In the genomic region with DNA sequence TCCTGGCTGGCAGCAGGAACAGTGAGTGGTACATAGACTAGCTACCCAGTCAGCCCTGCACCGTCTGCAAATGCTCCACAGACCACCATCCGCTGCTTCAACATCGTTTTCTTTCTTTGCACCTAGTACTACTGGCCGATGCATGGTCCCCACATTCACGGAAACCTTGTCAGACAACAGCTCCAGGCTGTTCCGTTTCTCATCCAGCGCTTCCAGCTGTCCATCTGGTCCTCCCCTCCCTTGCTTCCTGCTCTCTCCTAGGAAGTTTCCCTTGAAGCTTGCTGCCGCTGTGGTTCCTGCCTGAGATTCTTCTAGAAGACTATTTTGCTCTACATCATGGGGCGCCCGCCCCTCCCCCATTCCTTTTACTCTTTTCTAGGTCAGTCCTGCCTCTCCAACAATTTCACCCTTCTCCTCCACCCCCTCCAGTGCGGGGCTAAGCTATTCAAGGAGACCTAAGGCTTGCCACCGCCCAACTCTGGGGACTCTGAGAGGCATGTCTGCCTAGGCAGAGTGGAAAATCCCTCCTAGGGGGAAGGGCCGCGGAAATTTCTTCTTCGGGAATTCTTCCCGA, we compare ENCODE assay signal across 8 mouse cellular contexts. TPM values are rescaled to one million over a fixed set of nuclear protein-coding genes. Genes with fewer than 3 reads are reported as not detected.
DNase-seq lines count a peak whose midpoint lies in the region; ATAC-seq and TF ChIP-seq lines count a peak whose summit lies in the region.

No protein-coding gene starts in this region.

- ATAC-seq in forebrain, embryonic 11.5 days (replicated peaks; ENCODE audit: low FRiP score), result peak; percentile 53
- peak; percentile 81 for ATAC-seq in lung, embryonic 16.5 days (ENCODE audit: low read depth)

- intact Hi-C loops in heart, postnatal 36 days (cut with DNase I), result no loop called here

- TF ChIP-seq CTCF in layer of hippocampus, adult 2 months (conservative IDR thresholded peaks at IDR 0.05), result no peak

- peak overlapping the region; percentile 38; the same call in 1 of the 2 replicates for H3K4me2 ChIP-seq in forebrain, embryonic 11.5 days (ENCODE audit: low read depth, low read length, severe bottlenecking)
- peak overlapping the region; percentile 63 for H3K4me2 ChIP-seq in lung, embryonic 16.5 days (ENCODE audit: low read depth, low read length)

- peak overlapping the region; percentile 52 for H3K9ac ChIP-seq in forebrain, embryonic 11.5 days (ENCODE audit: low read length)
- H3K9ac ChIP-seq in lung, embryonic 16.5 days (ENCODE audit: low read length), result peak overlapping the region; percentile 45

- peaks cover 2% of the 10 kb centered on the region; the same call in 1 of the 2 replicates for H3K9me3 ChIP-seq in forebrain, embryonic 11.5 days (ENCODE audit: control insufficient read depth, low read length)
- no peaks in the 10 kb centered on the region for H3K9me3 ChIP-seq in lung, embryonic 16.5 days (ENCODE audit: control insufficient read depth, low read length)

- H3K4me1 ChIP-seq in brown adipose tissue, adult 24 weeks (ENCODE audit: control insufficient read depth, insufficient read depth, insufficient read length, low read length), result peaks cover 14% of the 10 kb centered on the region
- H3K4me1 ChIP-seq in forebrain, embryonic 11.5 days (replicated peaks; ENCODE audit: control insufficient read depth, insufficient read depth, low read length), result peaks cover 10% of the 10 kb centered on the region
- peaks cover 24% of the 10 kb centered on the region for H3K4me1 ChIP-seq in lung, embryonic 16.5 days (replicated peaks; ENCODE audit: control insufficient read depth, insufficient read depth, low read length)

- H3K27ac ChIP-seq in brown adipose tissue, adult 24 weeks (replicated peaks; ENCODE audit: low read depth, low read length), result peak overlapping the region; percentile 28
- no peak overlapping the region for H3K27ac ChIP-seq in forebrain, embryonic 11.5 days (ENCODE audit: low read depth, low read length)
- H3K27ac ChIP-seq in layer of hippocampus, adult 2 months, result peak overlapping the region; percentile 98
- H3K27ac ChIP-seq in lung, embryonic 16.5 days (ENCODE audit: low read length), result peak overlapping the region; percentile 79

- WGBS in forebrain, embryonic 11.5 days, result 3% methylated on average over 16 of the region's 16 CpGs
- 1% methylated on average over 16 of the region's 16 CpGs for WGBS in lung, embryonic 16.5 days

- no peaks in the 10 kb centered on the region for H3K27me3 ChIP-seq in forebrain, embryonic 11.5 days (ENCODE audit: control insufficient read depth, insufficient read depth, low read length)
- no peaks in the 10 kb centered on the region for H3K27me3 ChIP-seq in lung, embryonic 16.5 days (ENCODE audit: control insufficient read depth, insufficient read depth, low read depth, low read length)

- H3K4me3 ChIP-seq in brown adipose tissue, adult 24 weeks (ENCODE audit: insufficient read depth, low read depth, low read length), result peak overlapping the region; percentile 30
- H3K4me3 ChIP-seq in forebrain, embryonic 11.5 days (ENCODE audit: low read depth, low read length), result no peak overlapping the region
- H3K4me3 ChIP-seq in layer of hippocampus, adult 2 months, result peak overlapping the region; percentile 46
- peak overlapping the region; percentile 32 for H3K4me3 ChIP-seq in lung, embryonic 16.5 days (ENCODE audit: low read length)

- no peaks in the 10 kb centered on the region for H3K36me3 ChIP-seq in forebrain, embryonic 11.5 days (ENCODE audit: control insufficient read depth, insufficient read depth, low read length)
- H3K36me3 ChIP-seq in lung, embryonic 16.5 days (ENCODE audit: control insufficient read depth, insufficient read depth, low read length), result no peaks in the 10 kb centered on the region

- DNase-seq in NIH3T3 (ENCODE audit: low read depth), result peak; percentile 59
- peak; percentile 64 for DNase-seq in forebrain, embryonic 11.5 days (ENCODE audit: low spot score)
- DNase-seq in heart, postnatal 36 days, result peak; percentile 61 to 67
- DNase-seq in layer of hippocampus, adult 2 months (ENCODE audit: low spot score in 2 of 2), result peak; percentile 71 to 77
- peak; percentile 80 for DNase-seq in right cerebral cortex, postnatal 14 days
- no peak for DNase-seq in natural killer cell, adult 2 months (ENCODE audit: low spot score in 2 of 2)

RNA-seq across cellular contexts. Expression of a gene that starts 8.7 kb away (rescaled TPM):
- polyA plus RNA-seq in brown adipose tissue, adult 24 weeks (2012; ENCODE audit: insufficient read depth, insufficient read length, missing spikeins), result 6.1 and 17.7 TPM in 2 replicates
- 7.4 and 9.5 TPM in 2 replicates for polyA plus RNA-seq in forebrain, embryonic 11.5 days (2014; fragmentation: Nextera tagmentation; extraction: Ambion mirVana)
- total RNA-seq in heart, postnatal 36 days (2021), result 10 to 100 TPM; 37.1 to 64.2 TPM
- 10 to 100 TPM; 63.6 to 66.7 TPM for total RNA-seq in layer of hippocampus, adult 2 months (2021)
- polyA plus RNA-seq in lung, embryonic 16.5 days (2015; fragmentation: Nextera tagmentation; extraction: Ambion mirVana), result 36.3 and 39.3 TPM in 2 replicates

RNA-seq across cellular contexts. Expression of a gene that starts 59.7 kb away (rescaled TPM):
- polyA plus RNA-seq in brown adipose tissue, adult 24 weeks (2012; ENCODE audit: insufficient read depth, insufficient read length, missing spikeins), result 19.2 and 20.6 TPM in 2 replicates
- 35.8 and 38.4 TPM in 2 replicates for polyA plus RNA-seq in forebrain, embryonic 11.5 days (2014; fragmentation: Nextera tagmentation; extraction: Ambion mirVana)
- 10 to 100 TPM; 23.0 to 24.0 TPM for total RNA-seq in heart, postnatal 36 days (2021)
- total RNA-seq in layer of hippocampus, adult 2 months (2021), result 10 to 100 TPM; 15.3 to 17.2 TPM
- 48.2 and 51.6 TPM in 2 replicates for polyA plus RNA-seq in lung, embryonic 16.5 days (2015; fragmentation: Nextera tagmentation; extraction: Ambion mirVana)

Comparison
In these comparisons a context has a peak if more than half of its experiments do, and no peak if none do; other contexts are left out.
1. DNase-seq: peak in NIH3T3 (single experiment), forebrain, embryonic 11.5 days (single experiment), heart, postnatal 36 days (2 of 2), layer of hippocampus, adult 2 months (2 of 2) and right cerebral cortex, postnatal 14 days (single experiment); none in natural killer cell, adult 2 months (0 of 2).